Mouse (Mus musculus) midbrain, embryonic 12.5 days (tissue): ENCODE measurements around the gene Awat1. TPM values are rescaled to one million over a fixed set of nuclear protein-coding genes. Genes with fewer than 3 reads are reported as not detected.

Experiments used
- ATAC-seq: fragments of 200-750 bp; cut with Nextera tagmentation; 2 replicates; pipeline ENCODE4 v1.8.0; 2017; ENCODE audit warnings: low read depth, moderate TSS enrichment, moderate library complexity; ENCODE audit not compliant: low FRiP score
- H3K27ac ChIP-seq: fragments of 300-500 bp; sonication (generic); replicated peaks from 2 replicates; pipeline ENCODE4 v1.5.1; 2016; ENCODE audit warnings: mild to moderate bottlenecking
- H3K27me3 ChIP-seq: fragments of 300-500 bp; sonication (generic); 2 replicates; pipeline ENCODE4 v1.6.1; 2016; ENCODE audit warnings: mild to moderate bottlenecking
- H3K36me3 ChIP-seq: fragments of 300-500 bp; sonication (generic); 2 replicates; pipeline ENCODE4 v1.6.1; 2016
- H3K4me1 ChIP-seq: fragments of 300-500 bp; sonication (generic); 2 replicates; pipeline ENCODE4 v1.6.1; 2016
- H3K4me2 ChIP-seq: fragments of 300-500 bp; sonication (generic); replicated peaks from 2 replicates; pipeline ENCODE4 v1.6.1; 2016; ENCODE audit warnings: mild to moderate bottlenecking, moderate library complexity
- H3K4me3 ChIP-seq: fragments of 300-500 bp; sonication (generic); 2 replicates; pipeline ENCODE4 v1.5.1; 2016; ENCODE audit warnings: mild to moderate bottlenecking
- H3K9ac ChIP-seq: fragments of 300-500 bp; sonication (generic); replicated peaks from 2 replicates; pipeline ENCODE4 v1.6.1; 2016; ENCODE audit warnings: mild to moderate bottlenecking, moderate library complexity
- H3K9me3 ChIP-seq: fragments of 300-500 bp; sonication (generic); 2 replicates; pipeline ENCODE4 v1.6.1; 2016; ENCODE audit warnings: mild to moderate bottlenecking
- WGBS: fragments of 180-500 bp; shearing (Covaris S2); methylation state at CpG from one replicate; pipeline ENCODE4 v1.1.7; 2016; 5-methylcytosine and 5-hydroxymethylcytosine counted together
- polyA plus RNA-seq: library from polyadenylated mRNA; unstranded; fragments of >200 nt; fragmentation: Nextera tagmentation; extraction: Ambion mirVana; gene quantifications from 2 replicates; pipeline ENCODE4 v1.2.1, GENCODE M21; 2016

Awat1 gene
- polyA plus RNA-seq, 1 experiment from 2014 or later, result not detected

DNA sequence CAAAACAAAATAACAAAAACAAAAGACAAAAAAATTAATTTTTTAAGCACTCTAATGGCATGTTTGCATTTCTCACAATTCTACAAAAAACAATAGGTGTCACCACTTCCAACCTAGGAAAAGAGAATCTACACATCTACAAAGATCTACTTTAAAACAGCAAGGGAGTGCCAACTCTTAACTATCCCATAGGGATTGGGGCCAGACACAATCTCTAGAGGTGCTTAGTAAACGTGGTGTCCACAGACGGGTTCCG, 53.4 kb downstream of the Awat1 start, which contains the start of gene Kif4:
Gene Kif4 (plus strand): TSS at position 192 of the 256 bp plus-strand sequence.
- H3K9ac ChIP-seq, result peak within 1 kb of the TSS; percentile 62
- H3K4me3 ChIP-seq, result peak within 1 kb of the TSS; percentile 57
- 0 out of 2 replicates have a peak, but pooled peaks cover 2% of the 10 kb centered on the region for H3K4me1 ChIP-seq
- WGBS, result 33% methylated on average over 3 of the region's 3 CpGs
- H3K4me2 ChIP-seq, result peak within 1 kb of the TSS; percentile 64
- H3K36me3 ChIP-seq, result peaks cover 16% of the 10 kb centered on the region; the same call in 1 of the 2 replicates
- H3K27me3 ChIP-seq, result no peaks in the 10 kb centered on the region
- H3K9me3 ChIP-seq, result no peaks in the 10 kb centered on the region
- ATAC-seq, result no peak
- H3K27ac ChIP-seq, result peak within 1 kb of the TSS; percentile 54; the same call in 1 of the 2 replicates

DNA sequence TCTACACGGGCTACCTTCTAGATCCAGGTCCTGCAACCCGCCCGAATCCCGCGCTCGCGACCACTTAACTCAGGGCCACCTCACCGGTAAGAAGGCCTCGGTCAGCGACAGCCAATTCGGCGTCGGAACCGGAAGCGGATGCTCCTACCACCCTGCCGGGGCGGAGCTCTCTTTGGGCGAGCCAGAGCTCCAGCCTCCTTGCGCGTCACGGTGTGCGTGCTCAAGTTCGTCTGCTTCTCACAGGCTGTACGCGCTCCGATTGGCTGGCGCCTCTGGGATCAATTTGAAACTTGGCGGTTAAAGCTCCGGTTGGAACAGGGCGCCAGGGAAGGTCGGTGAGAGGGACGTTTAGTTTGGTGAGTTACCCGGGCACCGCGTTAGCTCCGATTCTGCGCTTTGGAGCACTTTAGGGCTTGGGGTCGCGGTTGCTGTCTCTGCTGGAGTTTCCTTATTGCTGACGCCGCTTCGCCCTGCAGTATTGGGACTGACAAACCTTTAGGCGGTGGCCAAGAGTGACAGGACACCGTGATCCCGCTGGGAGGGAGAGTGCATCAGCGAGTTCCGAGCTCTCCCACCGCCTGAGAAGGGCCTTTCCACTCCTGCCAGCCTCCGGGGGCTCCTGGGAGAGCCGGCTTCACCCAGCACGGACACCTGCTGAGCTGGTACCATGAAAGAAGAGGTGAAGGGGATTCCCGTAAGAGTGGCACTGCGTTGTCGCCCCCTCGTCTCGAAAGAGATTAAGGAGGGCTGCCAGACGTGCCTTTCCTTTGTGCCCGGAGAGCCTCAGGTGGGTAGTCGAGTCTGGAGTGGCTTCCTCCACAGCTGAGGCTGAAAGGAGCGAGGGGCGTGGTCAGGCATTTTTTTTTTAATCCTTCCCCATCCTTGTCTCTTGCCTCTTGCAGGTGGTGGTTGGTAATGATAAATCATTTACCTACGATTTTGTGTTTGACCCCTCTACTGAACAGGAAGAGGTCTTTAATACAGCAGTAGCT, 54.0 kb downstream of the Awat1 start, which contains the start of gene Pdzd11:
Gene Pdzd11 (minus strand): TSS at position 767 of the 992 bp plus-strand sequence.
- Histone ChIP-seq H3K27ac (peak within 1 kb of the TSS; percentile 54; the same call in 1 of the 2 replicates), H3K4me1 (0 out of 2 replicates have a peak, but pooled peaks cover 2% of the 10 kb centered on the region), H3K27me3 (no peaks in the 10 kb centered on the region), H3K36me3 (peaks cover 16% of the 10 kb centered on the region; the same call in 1 of the 2 replicates), H3K4me2 (peak within 1 kb of the TSS; percentile 64), H3K4me3 (peak within 1 kb of the TSS; percentile 57), H3K9me3 (no peaks in the 10 kb centered on the region), H3K9ac (peak within 1 kb of the TSS; percentile 62)
- WGBS, result 22% methylated on average over 62 of the region's 62 CpGs
- ATAC-seq, result peak; percentile 99

Other genes with a start within 250 kb of the Awat1 start
- gene Otud6a, start 143.2 kb upstream of the Awat1 start, polyA plus RNA-seq, result not detected in 2 replicates
- gene Awat2, start 129.5 kb upstream of the Awat1 start, polyA plus RNA-seq, result 0.37 and 0.43 TPM in 2 replicates
- 31.0 and 32.1 TPM in 2 replicates for gene Igbp1, start 78.0 kb upstream of the Awat1 start, polyA plus RNA-seq
- gene Dgat2l6, start 47.4 kb upstream of the Awat1 start, polyA plus RNA-seq, result not detected in 2 replicates
- gene P2ry4, start 22.6 kb downstream of the Awat1 start, polyA plus RNA-seq, result not detected in 2 replicates
- gene Arr3, start 33.2 kb downstream of the Awat1 start, polyA plus RNA-seq, result not detected in 2 replicates
- gene Kif4, start 53.5 kb downstream of the Awat1 start, polyA plus RNA-seq, result 39.2 and 44.3 TPM in 2 replicates
- gene Pdzd11, start 54.3 kb downstream of the Awat1 start, polyA plus RNA-seq, result 133 and 138 TPM in 2 replicates
- gene Gdpd2, start 157.6 kb downstream of the Awat1 start, polyA plus RNA-seq, result 12.8 and 14.5 TPM in 2 replicates
- 20.0 and 20.8 TPM in 2 replicates for gene Dlg3, start 195.5 kb downstream of the Awat1 start, polyA plus RNA-seq